Mouse (Mus musculus): Measurements from ENCODE around the gene 1110004F10Rik.

Gene 1110004F10Rik

GRCm38 (mm10) chr7:116137149-116137548, 98.0 kb downstream of the 1110004F10Rik start:
- DNase-seq (ENCODE audit: low read depth in 2 of 2, low spot score in 2 of 2), result no peak

- DNase-seq (ENCODE audit: low read depth in 2 of 2, low spot score in 2 of 2), result no peak
These were observed 98.5 kb downstream of the 1110004F10Rik start for GRCm38 (mm10) chr7:116137671-116138070.

- no peak for DNase-seq (ENCODE audit: low read depth in 2 of 2, low spot score in 2 of 2)
These were observed 105.8 kb downstream of the 1110004F10Rik start for GRCm38 (mm10) chr7:116145030-116145429.

- DNase-seq (ENCODE audit: low read depth in 2 of 2, low spot score in 2 of 2), result no peak
These were observed 107.9 kb downstream of the 1110004F10Rik start for GRCm38 (mm10) chr7:116147114-116147513.

GRCm38 (mm10) chr7:116149568-116149967, 110.4 kb downstream of the 1110004F10Rik start:
- DNase-seq (ENCODE audit: low read depth in 2 of 2, low spot score in 2 of 2), result no peak

- no peak for DNase-seq (ENCODE audit: low read depth in 2 of 2, low spot score in 2 of 2)
These were observed 114.7 kb downstream of the 1110004F10Rik start for GRCm38 (mm10) chr7:116153781-116154368.
